Mouse (Mus musculus): ENCODE data around the gene Lrfn4.

Lrfn4 gene

DNA sequence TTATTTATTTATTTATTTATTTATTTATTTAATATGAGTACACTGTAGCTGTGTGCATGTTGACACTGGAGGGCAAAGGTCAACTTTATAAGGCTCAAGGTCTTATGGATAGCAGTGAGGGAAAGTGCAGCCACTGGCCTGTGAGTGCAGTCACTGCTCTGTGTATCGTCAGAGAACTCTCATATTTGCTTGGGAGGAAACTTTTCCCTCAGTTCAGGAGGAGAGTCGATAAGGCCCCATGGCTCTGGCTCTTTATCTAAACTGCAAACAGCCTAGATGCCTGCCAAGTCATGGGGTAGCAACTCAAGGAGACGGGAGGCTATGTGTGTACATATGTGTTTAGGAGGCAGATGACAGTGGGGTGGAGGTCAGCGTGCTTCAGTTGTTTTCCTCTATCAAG is 46.6 kb downstream of the Lrfn4 start:
- no peak for DNase-seq

DNA sequence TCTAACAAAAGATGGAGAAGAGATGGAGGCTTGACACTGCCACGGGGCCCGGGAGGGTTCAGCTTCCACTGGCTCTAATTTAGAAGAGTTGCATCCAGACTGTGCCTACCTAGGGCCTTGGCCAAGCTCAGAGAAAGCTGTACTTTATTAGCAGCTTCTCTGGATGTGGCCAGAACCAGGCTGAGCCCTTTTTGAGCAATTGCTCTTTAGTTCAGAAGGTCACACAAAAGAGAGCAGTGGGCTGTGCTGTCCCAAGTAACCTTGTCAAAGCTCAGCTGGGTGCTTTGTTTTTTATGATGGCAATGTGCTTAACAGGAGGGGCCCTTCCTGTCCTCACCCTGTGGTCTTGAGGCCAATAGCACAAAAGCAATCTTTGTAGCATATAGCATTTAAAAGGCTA is 47.8 kb downstream of the Lrfn4 start:
- DNase-seq: no peak

DNA sequence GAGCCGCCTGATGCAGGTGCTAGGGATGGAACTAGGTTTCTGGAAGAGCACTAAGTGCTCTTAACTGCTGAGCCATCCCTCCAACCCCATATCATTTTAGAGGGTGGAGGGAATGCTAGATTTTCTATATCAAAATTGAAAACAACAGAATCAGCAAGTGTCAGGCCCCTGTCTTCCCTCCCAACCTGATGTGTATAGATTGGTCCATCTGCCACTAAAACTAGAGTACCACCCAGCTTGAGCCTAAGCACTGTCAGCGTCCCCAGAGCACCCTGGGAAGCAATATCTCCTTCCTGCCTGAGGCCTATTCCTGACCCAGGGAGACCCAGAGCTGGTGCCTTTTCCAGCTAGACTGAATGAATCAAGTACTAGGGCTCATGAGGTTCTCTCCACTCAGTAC is 48.6 kb downstream of the Lrfn4 start:
- no peak for DNase-seq

DNA sequence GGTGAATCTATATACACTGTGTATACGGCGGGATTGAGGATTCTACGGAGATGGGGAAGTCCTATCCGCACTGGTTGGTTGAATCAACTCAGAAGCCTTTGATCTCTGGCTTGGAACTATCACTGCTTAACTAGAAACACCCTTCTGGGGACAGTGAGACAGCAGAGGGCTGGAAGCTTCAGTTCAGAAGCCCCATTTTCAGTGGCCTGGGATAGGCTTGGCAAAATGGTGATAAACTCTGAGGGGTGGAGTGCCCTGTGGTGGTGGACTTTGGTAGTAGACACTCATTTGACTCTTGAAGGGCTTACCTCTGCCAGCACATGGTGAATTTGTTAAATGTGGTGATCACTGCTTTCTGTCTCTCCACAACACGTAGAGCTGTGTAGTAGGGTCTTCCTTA is 49.8 kb downstream of the Lrfn4 start:
- no peak for DNase-seq

Data from cerebellum, adult 9-11 months (tissue).